Mouse (Mus musculus) cerebellum, adult 2 months (tissue): ENCODE measurements around the gene Gm10073.

Source experiments
- CTCF ChIP-seq: fragments of 200-500 bp; IDR thresholded peaks from 2 replicates; pipeline ENCODE4 v1.5.1; 2011; ENCODE audit warnings: low read depth, mild to moderate bottlenecking, control low read depth, low read length, moderate library complexity, borderline replicate concordance; ENCODE audit not compliant: insufficient read depth
- POLR2A ChIP-seq: fragments of 200-500 bp; IDR thresholded peaks from 2 replicates; pipeline ENCODE4 v1.6.1; 2011; ENCODE audit warnings: low read length, control low read depth, borderline replicate concordance; ENCODE audit not compliant: insufficient read depth

DNA sequence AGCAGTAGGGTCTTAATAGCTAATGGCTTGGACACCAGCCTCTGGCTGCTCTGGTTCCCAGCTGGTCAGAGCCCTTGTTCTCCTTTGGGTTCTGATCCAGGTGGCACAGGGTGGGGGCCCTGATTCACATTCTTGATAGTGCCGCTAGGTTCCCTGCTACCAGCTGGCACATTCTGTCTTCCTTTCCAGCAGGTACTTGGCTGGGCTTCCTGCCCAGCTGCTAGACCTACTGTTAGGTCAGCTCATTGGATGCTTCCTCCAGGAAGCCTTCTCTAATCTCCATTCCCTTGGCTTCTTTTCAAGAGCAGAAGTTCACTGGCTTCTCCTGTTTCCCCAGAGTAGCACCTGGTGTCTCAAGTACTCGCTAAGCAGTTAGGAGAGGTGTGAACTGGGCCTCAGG is 47.2 kb upstream of the Gm10073 start:
- no peak for TF ChIP-seq CTCF
- TF ChIP-seq POLR2A, result no peak
